Mouse (Mus musculus): Measurements from ENCODE around the gene Tmem176a.

DNA sequence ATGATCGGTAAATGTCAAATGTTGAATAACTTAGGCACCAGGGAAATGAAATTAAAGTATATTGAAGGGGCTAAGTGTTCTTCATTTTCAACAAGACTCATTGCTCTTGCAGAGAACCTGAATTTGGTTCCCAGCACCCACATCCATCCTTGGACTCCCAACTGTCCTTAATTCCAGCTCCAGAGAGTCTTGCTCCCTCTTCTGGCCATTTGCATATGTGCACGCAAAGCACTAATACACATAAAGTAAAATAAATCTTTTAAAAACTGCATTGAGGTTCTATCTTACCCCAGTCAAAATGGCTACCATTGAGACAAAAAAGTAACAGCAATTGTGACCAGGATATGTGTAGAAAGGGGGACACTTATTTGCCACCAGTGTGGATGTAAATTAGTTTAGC is 13.4 kb downstream of the Tmem176a start:
- TF ChIP-seq CTCF (IDR thresholded peaks at IDR 0.05 in 2 of 3, conservative IDR thresholded peaks at IDR 0.05 in 1 of 3; ENCODE audit: control insufficient read depth in 1 of 3, insufficient read depth in 1 of 3, low read depth in 2 of 3, low read length in 3 of 3, poor library complexity in 1 of 3, severe bottlenecking in 1 of 3): peak; percentile 26 to 48 (median 31); a peak in 4 of 6 replicates
- no peak for TF ChIP-seq KAT2A (conservative IDR thresholded peaks at IDR 0.05; ENCODE audit: low read depth, low read length)
- no peak for TF ChIP-seq MAX (IDR thresholded peaks at IDR 0.05; ENCODE audit: low read length)
- no peak for TF ChIP-seq POLR2AphosphoS5 (IDR thresholded peaks at IDR 0.05; ENCODE audit: borderline replicate concordance, low read depth, low read length)

Data from MEL (cell line).